Mouse (Mus musculus) limb, embryonic 12.5 days (tissue): ENCODE measurements around the gene Oat. TPM values are rescaled to one million over a fixed set of nuclear protein-coding genes. Genes with fewer than 3 reads are reported as not detected.

Source experiments
- ATAC-seq: fragments of 200-750 bp; cut with Nextera tagmentation; 2 replicates; pipeline ENCODE4 v1.8.0; 2017; ENCODE audit warnings: low read depth, moderate TSS enrichment; ENCODE audit not compliant: insufficient number of reproducible peaks, insufficient read depth, low FRiP score, low TSS enrichment
- H3K27ac ChIP-seq: fragments of 300-500 bp; sonication (generic); 2 replicates; pipeline ENCODE4 v1.5.1; 2016; ENCODE audit warnings: mild to moderate bottlenecking, moderate library complexity
- H3K27me3 ChIP-seq: fragments of 300-500 bp; sonication (generic); 2 replicates; pipeline ENCODE4 v1.6.1; 2016; ENCODE audit warnings: mild to moderate bottlenecking, moderate library complexity
- H3K36me3 ChIP-seq: fragments of 300-500 bp; sonication (generic); 2 replicates; pipeline ENCODE4 v1.6.1; 2016; ENCODE audit warnings: mild to moderate bottlenecking, moderate library complexity
- H3K4me1 ChIP-seq: fragments of 300-500 bp; sonication (generic); replicated peaks from 2 replicates; pipeline ENCODE4 v1.6.1; 2016
- H3K4me2 ChIP-seq: fragments of 300-500 bp; sonication (generic); 2 replicates; pipeline ENCODE4 v1.6.1; 2016; ENCODE audit warnings: mild to moderate bottlenecking, moderate library complexity
- H3K4me3 ChIP-seq: fragments of 300-500 bp; sonication (generic); replicated peaks from 2 replicates; pipeline ENCODE4 v1.5.1; 2016; ENCODE audit warnings: mild to moderate bottlenecking
- H3K9ac ChIP-seq: fragments of 300-500 bp; sonication (generic); replicated peaks from 2 replicates; pipeline ENCODE4 v1.6.1; 2016; ENCODE audit warnings: mild to moderate bottlenecking, moderate library complexity
- H3K9me3 ChIP-seq: fragments of 300-500 bp; sonication (generic); 2 replicates; pipeline ENCODE4 v1.6.1; 2016; ENCODE audit warnings: mild to moderate bottlenecking, moderate library complexity
- WGBS: fragments of 180-500 bp; shearing (Covaris S2); methylation state at CpG from one replicate; pipeline ENCODE4 v1.1.7; 2016; 5-methylcytosine and 5-hydroxymethylcytosine counted together
- polyA plus RNA-seq: library from polyadenylated mRNA; unstranded; fragments of >200 nt; fragmentation: Nextera tagmentation; extraction: Ambion mirVana; gene quantifications from 2 replicates; pipeline ENCODE4 v1.2.1, GENCODE M21; 2016

Oat gene
- polyA plus RNA-seq, 1 experiment from 2014 or later = 138 TPM

DNA sequence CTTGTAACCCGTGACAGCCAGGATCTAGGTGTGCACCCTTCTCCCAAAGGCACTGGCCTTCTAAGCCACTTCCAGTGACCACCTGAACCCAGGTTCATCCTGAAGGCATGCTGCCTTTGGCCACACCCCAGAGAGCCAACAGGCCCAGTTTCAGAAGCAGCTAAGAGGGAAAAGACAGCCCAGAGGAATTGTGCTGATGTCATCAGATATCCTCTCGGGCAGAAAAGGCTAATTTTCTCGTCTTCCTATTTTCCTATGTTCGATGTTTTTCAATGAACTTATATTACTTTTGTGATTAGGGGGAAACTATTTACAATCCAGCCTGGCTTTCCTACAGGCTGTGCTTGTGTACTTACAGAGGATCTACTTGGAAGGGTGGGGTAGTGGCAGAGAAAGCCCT lies 35.6 kb downstream of the Oat start:
- Histone ChIP-seq H3K4me1 (no peaks in the 10 kb centered on the region), H3K27me3 (no peaks in the 10 kb centered on the region), H3K4me3 (no peak overlapping the region), H3K4me2 (no peak overlapping the region), H3K9ac (no peak overlapping the region), H3K9me3 (no peaks in the 10 kb centered on the region), H3K27ac (no peak overlapping the region), H3K36me3 (no peaks in the 10 kb centered on the region)
- no peak for ATAC-seq
- WGBS = 80% methylated on average over 4 of the region's 4 CpGs

- no peaks in the 10 kb centered on the region for H3K27me3 ChIP-seq
- no peak overlapping the region for H3K9ac ChIP-seq
- 40% methylated on average over 3 of the region's 3 CpGs for WGBS
- no peak overlapping the region for H3K4me3 ChIP-seq
- no peak overlapping the region for H3K4me2 ChIP-seq
- peak; percentile 75 for ATAC-seq
- H3K36me3 ChIP-seq = no peaks in the 10 kb centered on the region
- H3K9me3 ChIP-seq = no peaks in the 10 kb centered on the region
- H3K4me1 ChIP-seq = peaks cover 12% of the 10 kb centered on the region
- peak overlapping the region; percentile 4; the same call in 1 of the 2 replicates for H3K27ac ChIP-seq
Measured at GRCm38 (mm10) chr7:132529206-132529605, 47.0 kb downstream of the Oat start.

DNA sequence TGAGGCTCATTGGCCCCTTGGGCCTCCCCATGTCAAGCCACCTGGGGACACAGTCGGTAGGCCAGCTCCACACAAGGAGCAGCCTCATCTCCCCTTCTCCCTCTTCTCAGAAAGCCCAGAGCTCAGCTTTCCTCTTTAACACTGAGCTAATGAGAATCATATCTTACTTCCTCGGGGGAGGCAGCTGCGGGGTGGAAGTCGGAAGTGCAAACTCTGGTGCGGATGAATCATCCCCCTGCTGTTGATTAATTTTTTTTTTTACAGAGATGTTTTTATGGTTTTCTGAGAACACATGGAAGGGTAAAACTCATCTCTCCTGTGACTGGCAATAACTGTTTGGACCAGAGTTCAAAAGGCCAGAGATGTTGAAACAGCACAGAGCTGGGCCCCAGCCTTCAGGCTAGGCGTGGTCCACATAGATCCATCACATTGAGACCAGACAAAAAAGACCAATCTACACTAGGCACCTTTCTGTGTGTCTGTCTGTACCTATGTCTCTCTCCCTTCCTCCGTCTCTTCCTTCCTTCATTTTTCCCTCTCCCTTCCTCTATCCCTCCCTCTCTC lies 62.7 kb downstream of the Oat start:
- ATAC-seq = no peak
- 77% methylated on average over 7 of the region's 7 CpGs for WGBS

GRCm38 (mm10) chr7:132509110-132509509 lies 67.1 kb downstream of the Oat start:
- no peaks in the 10 kb centered on the region for H3K36me3 ChIP-seq
- no peak overlapping the region for H3K9ac ChIP-seq
- H3K27me3 ChIP-seq = 0 out of 2 replicates have a peak, but pooled peaks cover 3% of the 10 kb centered on the region
- WGBS = 59% methylated on average over 2 of the region's 2 CpGs
- peaks cover 13% of the 10 kb centered on the region; the same call in 1 of the 2 replicates for H3K4me1 ChIP-seq
- no peak overlapping the region for H3K4me3 ChIP-seq
- 0 out of 2 replicates have a peak overlapping the region, but pooled peaks have one; percentile 29 for H3K27ac ChIP-seq
- H3K9me3 ChIP-seq = no peaks in the 10 kb centered on the region
- H3K4me2 ChIP-seq = no peak overlapping the region
- ATAC-seq = no peak

More for the DNA sequence above, 62.7 kb downstream of the Oat start:
- Histone ChIP-seq H3K9me3 (no peaks in the 10 kb centered on the region), H3K9ac (no peak overlapping the region), H3K36me3 (no peaks in the 10 kb centered on the region), H3K4me3 (no peak overlapping the region), H3K27me3 (0 out of 2 replicates have a peak, but pooled peaks cover 3% of the 10 kb centered on the region), H3K4me2 (no peak overlapping the region), H3K4me1 (peaks cover 6% of the 10 kb centered on the region; the same call in 1 of the 2 replicates), H3K27ac (no peak overlapping the region)

Other genes starting within 250 kb of the Oat start
- 0.10 TPM in 1 of 2 replicates, not detected in the other for gene Nkx1-2, start 23.2 kb upstream of the Oat start, polyA plus RNA-seq
- 16.8 and 22.5 TPM in 2 replicates for gene Lhpp, start 34.2 kb upstream of the Oat start, polyA plus RNA-seq
- gene Fam53b, start 237.5 kb upstream of the Oat start, polyA plus RNA-seq = 27.7 and 29.8 TPM in 2 replicates